Mouse (Mus musculus) lung, adult 2 months (tissue): Measurements from ENCODE around the gene Phex. TPM values are rescaled to one million over a fixed set of nuclear protein-coding genes. Genes with fewer than 3 reads are reported as not detected.

Experiments
- DNase-seq: peaks from one replicate; pipeline ENCODE4 v3.0.0; 2022
- H3K4me1 ChIP-seq: fragments of 200-500 bp; 2 replicates; pipeline ENCODE4 v1.6.1; 2011; ENCODE audit warnings: low read length; ENCODE audit not compliant: control insufficient read depth, insufficient read depth
- H3K4me3 ChIP-seq: fragments of 200-500 bp; replicated peaks from 2 replicates; pipeline ENCODE3; 2011; ENCODE audit warnings: low read depth, mild to moderate bottlenecking, control low read depth, low read length; ENCODE audit errors: extremely low read depth
- CTCF ChIP-seq: fragments of 200-500 bp; IDR thresholded peaks from 2 replicates; pipeline ENCODE4 v1.5.1; 2011; ENCODE audit warnings: mild to moderate bottlenecking, low read length, control low read depth; ENCODE audit not compliant: insufficient read depth
- POLR2A ChIP-seq: fragments of 200-500 bp; IDR thresholded peaks from 2 replicates; pipeline ENCODE4 v1.6.1; 2011; ENCODE audit warnings: low read depth, mild to moderate bottlenecking, control low read depth, low read length, borderline replicate concordance; ENCODE audit errors: extremely low read depth
- WGBS: fragments of 180-500 bp; shearing (Covaris S2); methylation state at CpG from one replicate; pipeline ENCODE4 v1.1.7; 2018; 5-methylcytosine and 5-hydroxymethylcytosine counted together
- polyA plus RNA-seq: library from polyadenylated mRNA; depleted of rRNA; stranded (reverse); fragments of >200 nt; gene quantifications from 2 replicates; pipeline ENCODE4 v1.2.3, GENCODE M21; 2012

The Phex gene
- polyA plus RNA-seq, 1 experiment = 0.21 TPM

GRCm38 (mm10) chrX:157327756-157328155 lies 87.4 kb downstream of the Phex start:
- Histone ChIP-seq H3K4me1 (no peaks in the 10 kb centered on the region), H3K4me3 (no peak overlapping the region)
- DNase-seq = no peak
- WGBS = 78% methylated on average over 3 of the region's 3 CpGs
- no peak for TF ChIP-seq CTCF
- no peak for TF ChIP-seq POLR2A

- 82% methylated on average over 3 of the region's 3 CpGs for WGBS
- no peak for TF ChIP-seq POLR2A
- TF ChIP-seq CTCF = no peak
- Histone ChIP-seq H3K4me3 (no peak overlapping the region), H3K4me1 (no peaks in the 10 kb centered on the region)
- DNase-seq = no peak
These were observed 90.7 kb downstream of the Phex start for GRCm38 (mm10) chrX:157324396-157324795.

GRCm38 (mm10) chrX:157310331-157310730 lies 104.8 kb downstream of the Phex start:
- DNase-seq = no peak
- WGBS = 65% methylated on average over 3 of the region's 3 CpGs
- H3K4me3 ChIP-seq = no peak overlapping the region
- no peak for TF ChIP-seq CTCF
- no peak for TF ChIP-seq POLR2A
- no peaks in the 10 kb centered on the region for H3K4me1 ChIP-seq

GRCm38 (mm10) chrX:157308171-157308570 lies 106.9 kb downstream of the Phex start:
- TF ChIP-seq CTCF (no peak), POLR2A (no peak)
- no peaks in the 10 kb centered on the region for H3K4me1 ChIP-seq
- no peak for DNase-seq
- WGBS = 58% methylated on average over 1 of the region's 1 CpGs
- H3K4me3 ChIP-seq = no peak overlapping the region

- TF ChIP-seq POLR2A (no peak), CTCF (peak; percentile 13; the same call in 1 of the 2 replicates)
- no peak for DNase-seq
- Histone ChIP-seq H3K4me3 (no peak overlapping the region), H3K4me1 (no peaks in the 10 kb centered on the region)
- WGBS = 10% methylated on average over 3 of the region's 3 CpGs
These were observed 107.7 kb downstream of the Phex start for GRCm38 (mm10) chrX:157307411-157307810.

- WGBS = 57% methylated on average over 4 of the region's 4 CpGs
- TF ChIP-seq CTCF (no peak), POLR2A (no peak)
- Histone ChIP-seq H3K4me1 (no peaks in the 10 kb centered on the region), H3K4me3 (no peak overlapping the region)
- no peak for DNase-seq
These were observed 108.2 kb downstream of the Phex start for GRCm38 (mm10) chrX:157306796-157307405.

GRCm38 (mm10) chrX:157305852-157306232 lies 109.3 kb downstream of the Phex start:
- DNase-seq = no peak
- TF ChIP-seq POLR2A (no peak), CTCF (no peak)
- H3K4me3 ChIP-seq = no peak overlapping the region
- no peaks in the 10 kb centered on the region for H3K4me1 ChIP-seq
- WGBS = 79% methylated on average over 5 of the region's 5 CpGs

GRCm38 (mm10) chrX:157305193-157305851 lies 109.8 kb downstream of the Phex start:
- Histone ChIP-seq H3K4me1 (no peaks in the 10 kb centered on the region), H3K4me3 (no peak overlapping the region)
- TF ChIP-seq POLR2A (no peak), CTCF (no peak)
- DNase-seq = no peak
- 38% methylated on average over 6 of the region's 6 CpGs for WGBS

- no peaks in the 10 kb centered on the region for H3K4me1 ChIP-seq
- no peak overlapping the region for H3K4me3 ChIP-seq
- DNase-seq = no peak
- TF ChIP-seq POLR2A = no peak
These were observed 122.7 kb downstream of the Phex start for GRCm38 (mm10) chrX:157292411-157292810.

- H3K4me3 ChIP-seq = no peak overlapping the region
- TF ChIP-seq POLR2A (no peak), CTCF (no peak)
- 47% methylated on average over 1 of the region's 1 CpGs for WGBS
- H3K4me1 ChIP-seq = no peaks in the 10 kb centered on the region
- DNase-seq = no peak
These were observed 138.5 kb downstream of the Phex start for GRCm38 (mm10) chrX:157276581-157276980.
